Mouse (Mus musculus) small intestine, adult 2 months (tissue): ENCODE measurements around the gene Adk.

Source experiments
- CTCF ChIP-seq: fragments of 200-500 bp; IDR thresholded peaks from 2 replicates; pipeline ENCODE4 v1.5.1; 2012; ENCODE audit warnings: low read depth, mild to moderate bottlenecking, control low read depth, inconsistent platforms, low read length, moderate library complexity, mixed read lengths; ENCODE audit not compliant: insufficient replicate concordance, insufficient read length; ENCODE audit errors: extremely low read depth
- POLR2A ChIP-seq: fragments of 200-500 bp; IDR thresholded peaks from 2 replicates; pipeline ENCODE4 v1.6.1; 2012; ENCODE audit warnings: low read depth, mild to moderate bottlenecking, control low read depth, inconsistent platforms, low read length, moderate library complexity

GRCm38 (mm10) chr14:21013800-21014334, 38.5 kb upstream of the Adk start:
- TF ChIP-seq CTCF (no peak), POLR2A (no peak)
